Mouse (Mus musculus) CH12.LX (cell line): ENCODE measurements around the gene Kctd15. TPM values are rescaled to one million over a fixed set of nuclear protein-coding genes. Genes with fewer than 3 reads are reported as not detected.

ENCODE experiments used
- DNase-seq: peaks from one replicate; pipeline ENCODE4 v3.0.0-alpha.2; 2013; ENCODE audit errors: extremely low read depth
- H3K27ac ChIP-seq: 2 replicates; pipeline ENCODE4 v1.5.1; 2012; ENCODE audit warnings: low read depth, mild to moderate bottlenecking, control low read depth, moderate library complexity; ENCODE audit not compliant: insufficient read depth
- H3K27me3 ChIP-seq: replicated peaks from 2 replicates; pipeline ENCODE3; 2012; ENCODE audit warnings: inconsistent platforms
- H3K36me3 ChIP-seq, 2 experiments: replicated peaks in 1 of 2; 2 replicates each; pipeline versions ENCODE3 to v1.6.1; 2012; ENCODE audit warnings: inconsistent platforms in 1 of 2, low read length in 1 of 2, mild to moderate bottlenecking in 1 of 2, mixed read lengths in 1 of 2, moderate library complexity in 1 of 2; ENCODE audit not compliant: control insufficient read depth in 1 of 2, insufficient read depth in 1 of 2
- H3K4me1 ChIP-seq, 2 experiments: 2 replicates each; pipeline ENCODE4 v1.6.1; 2012; ENCODE audit warnings: inconsistent platforms in 1 of 2, moderate library complexity in 1 of 2; ENCODE audit not compliant: insufficient read depth in 2 of 2, control insufficient read depth in 1 of 2
- H3K4me2 ChIP-seq: 2 replicates; pipeline ENCODE4 v1.6.1; 2012; ENCODE audit warnings: low read depth, mild to moderate bottlenecking, control low read depth; ENCODE audit not compliant: poor library complexity, insufficient read depth, severe bottlenecking
- H3K4me3 ChIP-seq, 3 experiments: fragments of 150-350 bp in 1 of 3; sonication (generic) in 1 of 3; replicated peaks in 1 of 3; 2 replicates each; pipeline versions ENCODE3 to v1.5.1; 2011 to 2012; ENCODE audit warnings: low read depth in 2 of 3, low read length in 2 of 3, mild to moderate bottlenecking in 2 of 3, moderate library complexity in 2 of 3, control low read depth in 1 of 3, improper control_type of control experiment in 1 of 3, inconsistent platforms in 1 of 3, mixed read lengths in 1 of 3; ENCODE audit not compliant: poor library complexity in 1 of 3
- H3K79me2 ChIP-seq: replicated peaks from 2 replicates; pipeline ENCODE4 v1.6.1; 2012; ENCODE audit warnings: mild to moderate bottlenecking, moderate library complexity; ENCODE audit not compliant: control insufficient read depth, poor library complexity, insufficient read depth, severe bottlenecking; ENCODE audit errors: extremely low read depth
- H3K9ac ChIP-seq: 2 replicates; pipeline ENCODE4 v1.6.1; 2012; ENCODE audit warnings: low read depth, mild to moderate bottlenecking, control low read depth, moderate library complexity; ENCODE audit not compliant: insufficient read depth
- H3K9me3 ChIP-seq: replicated peaks from 2 replicates; pipeline ENCODE3; 2012; ENCODE audit warnings: low read length, inconsistent platforms, mixed read lengths
- BHLHE40 ChIP-seq: IDR thresholded peaks from 2 replicates; pipeline ENCODE4 v1.6.1; 2011; ENCODE audit warnings: mild to moderate bottlenecking, low read depth, low read length, improper control_type of control experiment
- ELF1 ChIP-seq: IDR thresholded peaks from 2 replicates; pipeline ENCODE4 v1.6.1; 2014; ENCODE audit warnings: low read depth, mild to moderate bottlenecking, inconsistent platforms, low read length, improper control_type of control experiment
- EP300 ChIP-seq: IDR thresholded peaks from 2 replicates; pipeline ENCODE4 v1.6.1; 2011; ENCODE audit warnings: low read length, improper control_type of control experiment
- GABPA ChIP-seq: IDR thresholded peaks from 2 replicates; pipeline ENCODE4 v1.6.1; 2012; ENCODE audit warnings: low read depth, low read length, improper control_type of control experiment, inconsistent platforms; ENCODE audit not compliant: insufficient replicate concordance
- JUND ChIP-seq: conservative IDR thresholded peaks from 2 replicates; pipeline ENCODE4 v1.6.1; 2011; ENCODE audit warnings: low read depth, low read length, improper control_type of control experiment
- KAT2A ChIP-seq: IDR thresholded peaks from 2 replicates; pipeline ENCODE4 v1.6.1; 2012; ENCODE audit warnings: low read length, improper control_type of control experiment, inconsistent platforms; ENCODE audit not compliant: insufficient replicate concordance
- MAFK ChIP-seq: IDR thresholded peaks from 2 replicates; pipeline ENCODE4 v1.6.1; 2011; ENCODE audit warnings: low read length, improper control_type of control experiment; ENCODE audit not compliant: insufficient replicate concordance
- MAX ChIP-seq: IDR thresholded peaks from 2 replicates; pipeline ENCODE4 v1.6.1; 2011; ENCODE audit warnings: low read length, improper control_type of control experiment
- MAZ ChIP-seq: IDR thresholded peaks from 2 replicates; pipeline ENCODE4 v1.6.1; 2012; ENCODE audit warnings: low read depth, mild to moderate bottlenecking, inconsistent platforms, low read length, improper control_type of control experiment, moderate library complexity
- MEF2A ChIP-seq: IDR thresholded peaks from 2 replicates; pipeline ENCODE4 v1.6.1; 2014; ENCODE audit warnings: low read depth, mild to moderate bottlenecking, inconsistent platforms, low read length, improper control_type of control experiment, borderline replicate concordance
- MXI1 ChIP-seq: IDR thresholded peaks from 2 replicates; pipeline ENCODE4 v1.6.1; 2011; ENCODE audit warnings: mild to moderate bottlenecking, low read depth, low read length, improper control_type of control experiment
- MYC ChIP-seq: IDR thresholded peaks from 2 replicates; pipeline ENCODE4 v1.6.1; 2011; ENCODE audit warnings: low read depth, mild to moderate bottlenecking, improper control_type of control experiment, low read length
- NELFE ChIP-seq: IDR thresholded peaks from 2 replicates; pipeline ENCODE4 v1.6.1; 2011; ENCODE audit warnings: low read depth, low read length, improper control_type of control experiment
- NRF1 ChIP-seq: IDR thresholded peaks from 2 replicates; pipeline ENCODE4 v1.6.1; 2014; ENCODE audit warnings: low read depth, mild to moderate bottlenecking, inconsistent platforms, low read length, improper control_type of control experiment, moderate library complexity
- POLR2A ChIP-seq: IDR thresholded peaks from 2 replicates; pipeline ENCODE4 v1.6.1; 2011; ENCODE audit warnings: low read depth, mild to moderate bottlenecking, improper control_type of control experiment, low read length
- RAD21 ChIP-seq: IDR thresholded peaks from 2 replicates; pipeline ENCODE4 v1.6.1; 2011; ENCODE audit warnings: low read depth, mild to moderate bottlenecking, low read length, improper control_type of control experiment, moderate library complexity
- RCOR1 ChIP-seq: conservative IDR thresholded peaks from 2 replicates; pipeline ENCODE4 v1.6.1; 2012; ENCODE audit warnings: low read depth, mild to moderate bottlenecking, inconsistent platforms, low read length, improper control_type of control experiment
- SIN3A ChIP-seq: IDR thresholded peaks from 2 replicates; pipeline ENCODE4 v1.6.1; 2012; ENCODE audit warnings: low read length, improper control_type of control experiment, inconsistent platforms
- TCF12 ChIP-seq: IDR thresholded peaks from 2 replicates; pipeline ENCODE4 v1.6.1; 2014; ENCODE audit warnings: low read depth, mild to moderate bottlenecking, inconsistent platforms, low read length, improper control_type of control experiment
- USF1 ChIP-seq: IDR thresholded peaks from 2 replicates; pipeline ENCODE4 v1.6.1; 2014; ENCODE audit warnings: low read depth, mild to moderate bottlenecking, inconsistent platforms, low read length, improper control_type of control experiment
- USF2 ChIP-seq: conservative IDR thresholded peaks from 2 replicates; pipeline ENCODE4 v1.6.1; 2011; ENCODE audit warnings: low read depth, low read length, improper control_type of control experiment
- ZC3H11A ChIP-seq: IDR thresholded peaks from 2 replicates; pipeline ENCODE4 v1.6.1; 2012; ENCODE audit warnings: low read depth, mild to moderate bottlenecking, inconsistent platforms, low read length, improper control_type of control experiment
- ZKSCAN1 ChIP-seq: IDR thresholded peaks from 2 replicates; pipeline ENCODE4 v1.6.1; 2012; ENCODE audit warnings: low read depth, inconsistent platforms, low read length, improper control_type of control experiment, borderline replicate concordance
- ZNF384 ChIP-seq: IDR thresholded peaks from 2 replicates; pipeline ENCODE4 v1.6.1; 2012; ENCODE audit warnings: low read depth, low read length, improper control_type of control experiment, inconsistent platforms
- dilution Hi-C: fragments of 300-500 bp; cut with MboI; formaldehyde crosslinking; loops from 2 replicates; pipeline ENCODE4 v1.14.3; 2020; ENCODE audit warnings: low sequenced_read_pairs; ENCODE audit not compliant: extremely low pct_unique_long_range_greater_than_20kb, extremely low pct_ligation_motif_present
- in situ Hi-C: fragments of 300-500 bp; cut with MboI; formaldehyde crosslinking; loops from 3 replicates; pipeline ENCODE4 v1.14.3; 2019; ENCODE audit warnings: low sequenced_read_pairs, low pct_ligation_motif_present, low pct_unique_long_range_greater_than_20kb, mixed read lengths
- polyA plus RNA-seq: library from polyadenylated mRNA; unstranded; fragments of >175 nt; gene quantifications from 2 replicates; pipeline ENCODE4 v1.2.1, GENCODE M21; 2012; ENCODE audit warnings: low read depth; ENCODE audit not compliant: insufficient read length
- total RNA-seq, 2 experiments: library from RNA; depleted of rRNA; stranded (reverse); fragments of 300-350 nt in 1 of 2; fragments of >200 nt in 1 of 2; gene quantifications; 2 replicates each; pipeline ENCODE4 v1.2.3; 2012 to 2014

Gene Kctd15
- total and polyA plus RNA-seq, 3 experiments, result 21.6 to 39.0 (median 24.0) TPM

DNA sequence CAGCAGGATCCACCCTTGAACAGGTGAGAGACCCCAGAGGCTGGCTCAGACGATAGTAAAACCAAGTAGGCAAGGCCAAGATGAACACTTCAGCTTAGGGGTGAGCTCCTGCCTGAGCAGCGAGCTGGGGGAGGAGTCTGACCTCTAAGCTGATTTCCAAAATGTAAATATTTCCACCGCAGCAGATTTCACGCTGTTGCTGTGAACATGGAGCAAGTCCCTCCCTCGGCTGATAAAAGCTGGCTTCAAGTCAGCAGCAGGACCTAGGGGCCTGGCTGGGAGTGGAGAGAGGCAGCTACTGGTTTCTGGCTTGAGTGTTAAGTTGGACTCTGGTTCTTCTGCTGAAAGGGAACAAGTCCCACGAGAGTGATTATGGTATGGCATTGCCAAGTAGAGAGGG lies 32.5 kb upstream of the Kctd15 start:
- TF ChIP-seq KAT2A, result no peak
- no peak for TF ChIP-seq MYC
- no peak for TF ChIP-seq ZC3H11A
- no peak for TF ChIP-seq SIN3A
- TF ChIP-seq BHLHE40, result no peak
- no peak for TF ChIP-seq EP300
- no peak for TF ChIP-seq MAZ
- TF ChIP-seq GABPA, result no peak
- TF ChIP-seq MAFK, result no peak
- TF ChIP-seq RAD21, result no peak
- no peak for TF ChIP-seq ELF1
- TF ChIP-seq USF2, result no peak
- TF ChIP-seq MEF2A, result no peak
- TF ChIP-seq NELFE, result no peak
- TF ChIP-seq POLR2A, result no peak
- TF ChIP-seq USF1, result no peak
- TF ChIP-seq JUND, result no peak
- DNase-seq, result no peak
- peaks cover 0 to 4% of the 10 kb centered on the region in 2 experiments; a peak in 2 of 4 replicates for H3K4me1 ChIP-seq
- H3K9me3 ChIP-seq, result no peaks in the 10 kb centered on the region
- dilution Hi-C loops (no loop called here), in situ Hi-C loops (loop anchor here (10.0 kb wide), 1 partner anchor 326 kb away; no protein-coding TSS in a partner anchor)
- H3K36me3 ChIP-seq, result no peaks in the 10 kb centered on the region
- peaks cover 59% of the 10 kb centered on the region for H3K27me3 ChIP-seq
- H3K4me3 ChIP-seq, result no peak overlapping the region
- no peak overlapping the region for H3K4me2 ChIP-seq
- no peaks in the 10 kb centered on the region for H3K79me2 ChIP-seq
- H3K27ac ChIP-seq, result no peak overlapping the region
- H3K9ac ChIP-seq, result no peak overlapping the region

DNA sequence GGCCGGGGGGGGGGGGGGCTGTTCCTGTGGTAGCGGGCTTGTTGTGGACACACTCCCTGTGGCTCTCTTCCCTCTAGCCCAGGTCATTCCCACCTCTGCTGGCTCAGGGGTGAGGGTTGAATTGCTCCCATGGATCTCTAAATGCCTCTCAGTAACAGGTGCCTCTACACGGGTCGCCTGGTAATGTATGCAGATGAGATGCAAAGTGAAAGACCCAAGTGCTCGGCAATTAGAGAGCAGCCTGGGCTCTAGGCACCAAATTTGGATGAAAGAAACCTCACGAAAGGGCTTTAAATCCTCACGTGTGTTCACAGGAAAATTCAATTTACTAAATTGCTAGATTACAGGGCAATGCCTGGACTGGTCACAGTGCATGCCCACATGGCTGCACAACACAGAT lies 29.3 kb upstream of the Kctd15 start:
- Histone ChIP-seq H3K27me3 (peaks cover 48% of the 10 kb centered on the region), H3K9me3 (no peaks in the 10 kb centered on the region), H3K36me3 (no peaks in the 10 kb centered on the region), H3K4me3 (no peak overlapping the region), H3K9ac (no peak overlapping the region), H3K27ac (no peak overlapping the region), H3K4me1 (peaks cover 0 to 4% of the 10 kb centered on the region in 2 experiments; a peak in 2 of 4 replicates), H3K4me2 (no peak overlapping the region), H3K79me2 (no peaks in the 10 kb centered on the region)
- dilution Hi-C loops (no loop called here), in situ Hi-C loops (loop anchor here (10.0 kb wide), 1 partner anchor 329 kb away; no protein-coding TSS in a partner anchor)
- DNase-seq, result no peak
- TF ChIP-seq NRF1, result no peak
- TF ChIP-seq MAX, result no peak
- TF ChIP-seq ZKSCAN1, result no peak
- TF ChIP-seq ZC3H11A, result no peak
- TF ChIP-seq EP300, result no peak
- TF ChIP-seq GABPA, result no peak
- TF ChIP-seq RCOR1, result no peak
- TF ChIP-seq KAT2A, result no peak
- TF ChIP-seq SIN3A, result no peak
- TF ChIP-seq MXI1, result no peak
- no peak for TF ChIP-seq TCF12
- no peak for TF ChIP-seq MYC
- no peak for TF ChIP-seq ELF1
- no peak for TF ChIP-seq ZNF384
